Mouse (Mus musculus): Measurements from ENCODE around the gene Slc10a3. TPM values are rescaled to one million over a fixed set of nuclear protein-coding genes. Genes with fewer than 3 reads are reported as not detected.
A peak's percentile ranks its signal among the peaks of the same experiment; 100 is the strongest.

Slc10a3 gene
- total and polyA plus RNA-seq, 3 experiments, result 16.0 to 19.4 TPM; not detected in 1

DNA sequence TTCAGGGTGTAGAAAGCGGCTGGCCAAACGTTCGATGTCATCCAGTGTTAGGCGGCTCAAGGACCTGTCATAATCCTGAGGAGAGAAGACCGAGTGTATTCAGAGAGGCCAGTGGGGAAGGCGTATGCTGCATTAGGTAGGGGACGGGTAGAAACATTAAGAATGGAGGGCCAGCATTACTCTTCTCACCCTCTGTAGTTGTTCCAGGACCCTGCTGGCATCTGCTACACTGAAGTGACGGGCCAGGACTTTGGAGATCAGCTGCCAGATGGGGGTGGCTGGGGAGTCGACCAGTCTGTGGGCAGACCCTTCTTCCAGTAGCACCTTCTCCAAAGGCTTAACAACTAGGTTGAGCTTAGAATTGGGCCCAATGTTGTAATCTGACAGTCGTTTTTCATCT lies 5.6 kb downstream of the Slc10a3 start:
- no peak for TF ChIP-seq MAX (IDR thresholded peaks at IDR 0.05; ENCODE audit: low read length)
- TF ChIP-seq SIN3A (IDR thresholded peaks at IDR 0.05; ENCODE audit: low read length), result no peak
- no peak for TF ChIP-seq MEF2A (IDR thresholded peaks at IDR 0.05; ENCODE audit: extremely low read depth, insufficient replicate concordance, low read depth, low read length, poor library complexity, severe bottlenecking)
- no peak for TF ChIP-seq BHLHE40 (IDR thresholded peaks at IDR 0.05; ENCODE audit: borderline replicate concordance, low read depth, low read length)
- TF ChIP-seq E2F4 (IDR thresholded peaks at IDR 0.05; ENCODE audit: borderline replicate concordance, low read depth, low read length), result no peak
- TF ChIP-seq TBP (IDR thresholded peaks at IDR 0.05; ENCODE audit: low read depth, low read length), result no peak
- no peak for TF ChIP-seq POLR2A (IDR thresholded peaks at IDR 0.05; ENCODE audit: control insufficient read depth in 1 of 2, insufficient read depth in 1 of 2, low read depth in 1 of 2, low read length in 2 of 2, poor library complexity in 1 of 2)
- no peak for TF ChIP-seq UBTF (IDR thresholded peaks at IDR 0.05; ENCODE audit: borderline replicate concordance, insufficient read depth, low read depth, low read length)
- TF ChIP-seq USF1 (IDR thresholded peaks at IDR 0.05; ENCODE audit: low read depth, low read length), result no peak
- no peak for TF ChIP-seq ZNF384 (IDR thresholded peaks at IDR 0.05; ENCODE audit: low read depth, low read length)
- TF ChIP-seq MAFK (IDR thresholded peaks at IDR 0.05; ENCODE audit: borderline replicate concordance, low read depth, low read length), result no peak
- no peak for TF ChIP-seq MAZ (IDR thresholded peaks at IDR 0.05; ENCODE audit: low read depth, low read length)
- Histone ChIP-seq H3K79me2 (ENCODE audit: control insufficient read depth, insufficient read depth, low read length, poor library complexity) (peaks cover 12% of the 10 kb centered on the region), H3K4me3 (ENCODE audit: control insufficient read depth in 1 of 2, insufficient read depth in 1 of 2, low read depth in 2 of 2, low read length in 2 of 2) (peak overlapping the region; percentile 91 to 97), H3K27ac (ENCODE audit: control insufficient read depth, low read depth, low read length) (no peak overlapping the region; the same call in 1 of the 2 replicates), H3K4me1 (ENCODE audit: control insufficient read depth in 1 of 2, insufficient read depth in 2 of 2, low read length in 2 of 2) (peaks cover 0 to 15% of the 10 kb centered on the region in 2 experiments; a peak in 2 of 4 replicates), H3K9ac (ENCODE audit: control insufficient read depth, low read depth, low read length, poor library complexity, severe bottlenecking) (peak overlapping the region; percentile 98), H3K36me3 (ENCODE audit: control insufficient read depth in 1 of 2, insufficient read depth in 2 of 2, low read length in 2 of 2) (peaks cover 0 to 13% of the 10 kb centered on the region in 2 experiments), H3K27me3 (ENCODE audit: control insufficient read depth in 1 of 2, insufficient read depth in 2 of 2, low read length in 2 of 2) (no peaks in the 10 kb centered on the region), H3K9me3 (replicated peaks; ENCODE audit: insufficient read depth, low read length) (no peaks in the 10 kb centered on the region)
- no peak for DNase-seq (ENCODE audit: low read depth, low spot score)

DNA sequence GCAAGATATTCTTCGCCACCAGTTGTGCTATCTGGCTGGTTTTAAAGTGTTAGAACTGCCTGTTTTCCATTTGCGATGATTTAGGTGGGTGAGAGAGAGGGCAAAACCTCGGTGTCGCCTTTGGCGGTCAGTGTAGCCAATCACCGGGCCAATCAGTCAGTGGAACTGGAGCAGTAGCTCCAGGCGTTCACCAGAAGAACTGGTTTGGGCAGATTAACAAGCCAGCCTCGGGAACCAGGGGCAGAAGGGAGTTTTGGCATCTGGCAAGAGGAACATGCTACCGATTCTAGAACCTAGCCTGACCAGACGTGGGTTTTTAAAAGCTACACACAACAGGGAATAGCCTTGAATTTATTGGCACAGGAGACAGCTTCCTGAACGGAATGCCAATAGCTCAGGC lies 14.0 kb downstream of the Slc10a3 start:
- no peaks in the 10 kb centered on the region for H3K27me3 ChIP-seq (ENCODE audit: control insufficient read depth in 1 of 2, insufficient read depth in 2 of 2, low read length in 2 of 2)
- H3K9me3 ChIP-seq (replicated peaks; ENCODE audit: insufficient read depth, low read length), result no peaks in the 10 kb centered on the region
- no peak overlapping the region for H3K4me3 ChIP-seq (ENCODE audit: control insufficient read depth in 1 of 2, insufficient read depth in 1 of 2, low read depth in 2 of 2, low read length in 2 of 2)
- no peaks in the 10 kb centered on the region for H3K36me3 ChIP-seq (ENCODE audit: control insufficient read depth in 1 of 2, insufficient read depth in 2 of 2, low read length in 2 of 2)
- H3K9ac ChIP-seq (ENCODE audit: control insufficient read depth, low read depth, low read length, poor library complexity, severe bottlenecking), result no peak overlapping the region
- no peak for DNase-seq (ENCODE audit: low read depth, low spot score)
- H3K27ac ChIP-seq (ENCODE audit: control insufficient read depth, low read depth, low read length), result no peak overlapping the region
- no peaks in the 10 kb centered on the region for H3K79me2 ChIP-seq (ENCODE audit: control insufficient read depth, insufficient read depth, low read length, poor library complexity)
- H3K4me1 ChIP-seq (ENCODE audit: control insufficient read depth in 1 of 2, insufficient read depth in 2 of 2, low read length in 2 of 2), result no peaks in the 10 kb centered on the region
- TF ChIP-seq RAD21 (IDR thresholded peaks at IDR 0.05; ENCODE audit: low read depth, low read length) (no peak), MAX (IDR thresholded peaks at IDR 0.05; ENCODE audit: low read length) (no peak), NELFE (IDR thresholded peaks at IDR 0.05; ENCODE audit: low read depth, low read length) (no peak), CTCF (IDR thresholded peaks at IDR 0.05 in 2 of 3, conservative IDR thresholded peaks at IDR 0.05 in 1 of 3; ENCODE audit: control insufficient read depth in 1 of 3, insufficient read depth in 1 of 3, low read depth in 2 of 3, low read length in 3 of 3, poor library complexity in 1 of 3, severe bottlenecking in 1 of 3) (no peak), MYB (IDR thresholded peaks at IDR 0.05; ENCODE audit: low read depth, low read length) (no peak), POLR2A (IDR thresholded peaks at IDR 0.05; ENCODE audit: control insufficient read depth in 1 of 2, insufficient read depth in 1 of 2, low read depth in 1 of 2, low read length in 2 of 2, poor library complexity in 1 of 2) (no peak), ZMIZ1 (IDR thresholded peaks at IDR 0.05; ENCODE audit: low read depth, low read length) (no peak), GABPA (IDR thresholded peaks at IDR 0.05; ENCODE audit: low read depth, low read length) (no peak), SIN3A (IDR thresholded peaks at IDR 0.05; ENCODE audit: low read length) (no peak), MAZ (IDR thresholded peaks at IDR 0.05; ENCODE audit: low read depth, low read length) (no peak), MXI1 (IDR thresholded peaks at IDR 0.05; ENCODE audit: low read depth, low read length) (no peak), E2F4 (IDR thresholded peaks at IDR 0.05; ENCODE audit: borderline replicate concordance, low read depth, low read length) (no peak), MEF2A (IDR thresholded peaks at IDR 0.05; ENCODE audit: extremely low read depth, insufficient replicate concordance, low read depth, low read length, poor library complexity, severe bottlenecking) (no peak), SMC3 (IDR thresholded peaks at IDR 0.05; ENCODE audit: low read depth, low read length) (no peak), ELF1 (IDR thresholded peaks at IDR 0.05; ENCODE audit: low read depth, low read length) (no peak), BHLHE40 (IDR thresholded peaks at IDR 0.05; ENCODE audit: borderline replicate concordance, low read depth, low read length) (no peak), RCOR1 (IDR thresholded peaks at IDR 0.05; ENCODE audit: low read depth, low read length) (no peak)
